Mouse (Mus musculus) stomach, postnatal 0 days (tissue): Measurements from ENCODE around the gene Islr2.

ENCODE experiments used
- CTCF ChIP-seq: IDR thresholded peaks from 2 replicates; pipeline ENCODE4 v1.5.1; 2016; ENCODE audit warnings: antibody characterized with exemption, low read depth, mild to moderate bottlenecking, moderate library complexity
- EP300 ChIP-seq: optimal IDR thresholded peaks from 2 replicates; pipeline ENCODE3; 2016; ENCODE audit warnings: antibody characterized with exemption

DNA sequence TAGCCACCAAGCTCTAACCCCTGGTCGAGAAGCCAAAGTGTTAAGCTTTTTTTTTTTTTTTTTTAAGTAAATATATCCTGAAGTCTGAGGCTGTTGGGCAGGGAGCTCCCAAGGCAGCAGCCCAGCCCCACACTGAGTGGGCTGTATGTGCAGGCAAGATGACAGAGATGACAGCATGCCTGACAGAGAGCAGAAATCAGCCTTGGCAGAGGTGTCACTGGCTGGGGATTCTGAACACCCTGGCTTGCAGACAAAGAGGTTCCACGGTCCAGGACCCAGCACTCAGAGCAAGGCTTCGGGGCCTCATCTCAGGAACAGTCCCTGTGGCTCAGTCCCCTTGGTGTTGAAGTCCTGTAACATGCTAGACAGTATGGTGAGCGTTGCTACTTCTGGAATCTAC, 44.3 kb downstream of the Islr2 start:
- TF ChIP-seq CTCF: no peak
- no peak for TF ChIP-seq EP300
